Mouse (Mus musculus) megakaryocyte, adult 5-6 weeks (primary cell): ENCODE data around the gene Gm10061. TPM values are rescaled to one million over a fixed set of nuclear protein-coding genes. Genes with fewer than 3 reads are reported as not detected.
"Not testable (repeated sequence)": the region's sequence is repeated elsewhere in the genome, so short reads cannot be mapped to it uniquely, and the experiment has no call there.

Source experiments
- ATAC-seq: 2 replicates; pipeline ENCODE4 v1.8.0; 2016; ENCODE audit warnings: mild to moderate bottlenecking, inconsistent platforms; ENCODE audit not compliant: poor library complexity, severe bottlenecking
- total RNA-seq, 2 experiments: library from RNA; stranded (forward) in 1 of 2; stranded (reverse) in 1 of 2; fragments of 153-499, 151-499 nt in 1 of 2; fragments of 221-1000, 200-1000 nt in 1 of 2; gene quantifications; 2 replicates each; pipeline versions ENCODE4 v1.2.3 to v1.2.4; 2015 to 2017

Gm10061 gene
- total RNA-seq (2015), result not detected in 2 replicates
- total RNA-seq (2017), result not detected in 2 replicates

- ATAC-seq, result no peak
Observed at GRCm38 (mm10) chr16:89150786-89151185, at the start of gene Gm10061. TSS of gene Gm10061 (plus strand) at chr16:89151086.

- ATAC-seq, result no peak
Observed at GRCm38 (mm10) chr16:89140551-89140950, 10.3 kb upstream of the Gm10061 start, which contains the start of gene Gm6358. TSS of gene Gm6358 (plus strand) at chr16:89140851.

GRCm38 (mm10) chr16:89157652-89158051 lies 6.8 kb downstream of the Gm10061 start, which contains the start of gene Gm9789:
TSS of gene Gm9789 (plus strand) at chr16:89157952.
- ATAC-seq, result no peak

DNA sequence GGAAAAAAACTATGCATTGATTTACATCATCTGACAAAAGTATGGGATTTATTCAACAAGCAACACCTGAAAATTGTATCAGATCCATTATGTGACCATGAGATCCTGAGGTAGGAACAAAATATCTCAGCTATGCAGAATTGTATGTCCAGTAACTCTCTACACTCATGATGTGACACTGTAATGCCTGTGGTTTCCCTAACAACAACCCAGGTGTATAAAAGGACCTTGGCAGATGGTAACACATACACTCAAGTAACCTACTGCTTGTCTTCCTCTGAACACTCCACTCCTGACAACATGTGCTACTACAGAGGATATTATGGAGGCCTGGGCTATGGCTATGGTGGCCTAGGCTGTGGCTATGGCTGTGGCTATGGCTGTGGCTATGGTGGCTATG lies 18.3 kb downstream of the Gm10061 start, which contains the start of gene Gm7735:
Gene Gm7735 (plus strand): TSS at position 301 of the 400 bp plus-strand sequence.
- not testable (repeated sequence) for ATAC-seq

DNA sequence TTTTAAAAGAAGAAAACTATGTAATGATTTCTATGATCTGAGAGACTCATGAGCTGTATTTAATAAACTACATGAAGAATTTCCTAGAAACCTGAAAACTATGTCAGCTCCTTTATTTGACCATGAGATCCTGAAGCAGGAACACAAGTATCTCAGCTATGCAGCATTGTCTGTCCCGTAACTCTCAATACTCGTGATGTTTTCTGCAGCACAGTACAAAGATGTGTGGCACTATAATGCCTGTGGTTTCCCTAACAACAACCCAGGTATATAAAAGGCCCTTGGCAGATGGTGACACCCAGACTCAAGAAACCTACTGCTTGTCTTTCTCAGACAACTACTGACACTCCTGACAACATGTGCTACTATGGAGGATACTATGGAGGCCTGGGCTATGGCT lies 23.5 kb downstream of the Gm10061 start, which contains the start of gene 1110057P08Rik:
Gene 1110057P08Rik (plus strand): TSS at position 301 of the 400 bp plus-strand sequence.
- no peak for ATAC-seq

- no peak for ATAC-seq
Observed at GRCm38 (mm10) chr16:89188621-89189020, 37.7 kb downstream of the Gm10061 start.

Other genes with a start within 250 kb of the Gm10061 start
- gene Krtap19-9b, start 218.8 kb upstream of the Gm10061 start, total RNA-seq (2015), result not detected in 2 replicates
- gene Krtap19-9b, start 218.8 kb upstream of the Gm10061 start, total RNA-seq (2017), result not detected in 2 replicates
- gene Krtap16-3, start 188.2 kb upstream of the Gm10061 start, total RNA-seq (2015), result not detected in 2 replicates
- not detected in 2 replicates for gene Krtap16-3, start 188.2 kb upstream of the Gm10061 start, total RNA-seq (2017)
- gene Krtap22-2, start 140.3 kb upstream of the Gm10061 start, total RNA-seq (2015), result not detected in 2 replicates
- gene Krtap22-2, start 140.3 kb upstream of the Gm10061 start, total RNA-seq (2017), result not detected in 2 replicates
- not detected in 2 replicates for gene Gm10229, start 135.8 kb upstream of the Gm10061 start, total RNA-seq (2015)
- gene Gm10229, start 135.8 kb upstream of the Gm10061 start, total RNA-seq (2017), result not detected in 2 replicates
- gene Krtap6-1, start 119.4 kb upstream of the Gm10061 start, total RNA-seq (2015), result not detected in 2 replicates
- gene Krtap6-1, start 119.4 kb upstream of the Gm10061 start, total RNA-seq (2017), result not detected in 2 replicates
- gene Gm10228, start 109.6 kb upstream of the Gm10061 start, total RNA-seq (2015), result not detected in 2 replicates
- gene Gm10228, start 109.6 kb upstream of the Gm10061 start, total RNA-seq (2017), result not detected in 2 replicates
- gene Krtap6-5, start 103.2 kb upstream of the Gm10061 start, total RNA-seq (2015), result not detected in 2 replicates
- gene Krtap6-5, start 103.2 kb upstream of the Gm10061 start, total RNA-seq (2017), result not detected in 2 replicates
- gene 1110025L11Rik, start 87.1 kb upstream of the Gm10061 start, total RNA-seq (2015), result not detected in 2 replicates
- not detected in 2 replicates for gene 1110025L11Rik, start 87.1 kb upstream of the Gm10061 start, total RNA-seq (2017)
- gene Krtap6-3, start 67.1 kb upstream of the Gm10061 start, total RNA-seq (2015), result not detected in 2 replicates
- gene Krtap6-3, start 67.1 kb upstream of the Gm10061 start, total RNA-seq (2017), result not detected in 2 replicates
- not detected in 2 replicates for gene Gm6358, start 10.2 kb upstream of the Gm10061 start, total RNA-seq (2015)
- not detected in 2 replicates for gene Gm6358, start 10.2 kb upstream of the Gm10061 start, total RNA-seq (2017)
- not detected in 2 replicates for gene Gm9789, start 6.9 kb downstream of the Gm10061 start, total RNA-seq (2015)
- not detected in 2 replicates for gene Gm9789, start 6.9 kb downstream of the Gm10061 start, total RNA-seq (2017)
- gene Gm7735, start 18.4 kb downstream of the Gm10061 start, total RNA-seq (2015), result not detected in 2 replicates
- gene Gm7735, start 18.4 kb downstream of the Gm10061 start, total RNA-seq (2017), result not detected in 2 replicates
- not detected in 2 replicates for gene 1110057P08Rik, start 23.6 kb downstream of the Gm10061 start, total RNA-seq (2015)
- gene 1110057P08Rik, start 23.6 kb downstream of the Gm10061 start, total RNA-seq (2017), result not detected in 2 replicates
- gene Krtap20-2, start 54.8 kb downstream of the Gm10061 start, total RNA-seq (2015), result not detected in 2 replicates
- not detected in 2 replicates for gene Krtap20-2, start 54.8 kb downstream of the Gm10061 start, total RNA-seq (2017)